Mouse (Mus musculus) liver, adult (tissue): ENCODE results near the gene Rnf150.

Experiments used
- GATA4 ChIP-seq: IDR thresholded peaks from 2 replicates; pipeline ENCODE4 v1.6.1; 2014; ENCODE audit warnings: mild to moderate bottlenecking, low read length; ENCODE audit not compliant: insufficient replicate concordance

The Rnf150 gene

GRCm38 (mm10) chr8:83085581-83085980, 222.4 kb downstream of the Rnf150 start:
- no peak for TF ChIP-seq GATA4

DNA sequence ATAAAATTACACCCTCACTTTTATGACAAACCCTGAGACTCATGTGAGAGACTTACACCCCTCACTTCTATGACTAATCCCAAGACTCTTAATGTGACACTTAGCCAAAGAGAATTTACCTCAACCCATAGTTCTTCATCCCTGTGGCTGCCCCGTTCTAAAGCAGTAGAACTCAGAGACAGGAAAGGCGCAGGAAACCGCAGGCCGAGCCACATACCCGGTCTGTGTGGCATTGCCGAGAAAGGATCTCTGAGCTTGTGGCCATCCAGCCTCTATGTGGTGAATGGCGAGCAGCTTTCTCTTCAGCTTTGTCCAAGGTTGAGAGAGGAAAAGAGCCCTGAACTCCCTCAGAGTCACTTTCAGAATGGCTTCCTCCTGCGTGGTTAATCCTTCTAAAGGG, 223.5 kb downstream of the Rnf150 start:
- TF ChIP-seq GATA4, result no peak

DNA sequence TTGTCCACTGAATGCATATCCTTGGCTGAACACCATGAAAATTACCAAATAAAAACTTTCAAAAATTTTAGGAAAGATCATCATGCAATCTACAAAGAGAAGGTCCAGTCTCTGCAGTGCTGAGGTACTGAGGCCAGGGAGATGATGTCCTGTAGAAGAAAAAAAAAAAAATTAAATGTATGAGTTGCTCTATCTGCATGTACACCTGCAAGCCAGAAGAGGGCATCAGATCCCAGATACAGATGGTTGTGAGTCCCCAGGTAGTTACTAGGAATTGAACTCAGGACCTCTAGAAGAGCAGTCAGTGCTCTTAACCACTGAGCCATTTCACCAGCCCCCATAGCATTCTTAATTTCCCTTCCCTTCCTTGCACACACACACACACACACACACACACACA, 224.4 kb downstream of the Rnf150 start:
- no peak for TF ChIP-seq GATA4

DNA sequence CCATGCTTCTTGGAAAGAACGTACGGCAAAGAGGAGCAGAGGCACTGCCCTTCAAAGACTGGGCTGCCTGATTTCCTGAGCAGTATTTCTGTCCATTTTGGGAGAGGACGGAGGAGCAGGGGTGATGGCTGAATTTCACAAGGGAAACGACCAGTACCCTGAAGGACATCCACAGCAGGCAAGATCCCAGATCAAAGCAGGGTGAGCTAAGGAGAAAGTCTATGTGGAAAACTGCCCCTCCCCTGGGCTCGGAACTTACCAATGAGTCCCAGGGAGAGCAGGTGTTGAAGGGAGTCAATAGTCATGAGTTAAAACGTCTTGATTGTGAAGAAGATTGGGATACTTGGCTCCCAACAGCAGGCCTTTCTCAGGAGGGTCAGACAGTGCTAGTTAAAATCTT, 225.0 kb downstream of the Rnf150 start:
- TF ChIP-seq GATA4, result no peak

GRCm38 (mm10) chr8:83089336-83089986, 226.3 kb downstream of the Rnf150 start:
- TF ChIP-seq GATA4, result no peak

- no peak for TF ChIP-seq GATA4
Measured at GRCm38 (mm10) chr8:83090446-83090845, 227.3 kb downstream of the Rnf150 start.

DNA sequence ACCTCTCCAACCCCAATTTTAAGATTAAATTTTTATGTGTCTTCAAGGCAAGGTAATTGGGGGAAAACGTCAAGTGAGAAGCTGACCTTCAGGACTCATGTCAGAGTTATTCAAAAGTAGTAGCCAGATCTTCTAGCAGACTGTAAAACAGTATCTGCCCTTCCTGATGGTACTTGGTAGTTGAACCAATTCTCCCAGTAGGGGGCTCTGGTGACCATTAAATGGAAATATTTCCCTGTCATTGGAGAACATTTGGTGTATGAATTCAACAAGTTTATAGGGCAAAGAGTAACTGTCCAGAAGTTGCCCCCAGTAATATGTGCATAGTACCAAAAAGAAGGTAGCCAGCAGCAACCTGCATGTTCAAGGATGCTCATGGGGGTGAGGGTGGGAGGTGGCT, 236.9 kb downstream of the Rnf150 start:
- no peak for TF ChIP-seq GATA4

- no peak for TF ChIP-seq GATA4
Measured at GRCm38 (mm10) chr8:83102957-83103510, 239.9 kb downstream of the Rnf150 start.

- TF ChIP-seq GATA4, result no peak
Measured at GRCm38 (mm10) chr8:83103968-83104367, 240.8 kb downstream of the Rnf150 start.

GRCm38 (mm10) chr8:83109756-83110155, 246.6 kb downstream of the Rnf150 start:
- no peak for TF ChIP-seq GATA4

DNA sequence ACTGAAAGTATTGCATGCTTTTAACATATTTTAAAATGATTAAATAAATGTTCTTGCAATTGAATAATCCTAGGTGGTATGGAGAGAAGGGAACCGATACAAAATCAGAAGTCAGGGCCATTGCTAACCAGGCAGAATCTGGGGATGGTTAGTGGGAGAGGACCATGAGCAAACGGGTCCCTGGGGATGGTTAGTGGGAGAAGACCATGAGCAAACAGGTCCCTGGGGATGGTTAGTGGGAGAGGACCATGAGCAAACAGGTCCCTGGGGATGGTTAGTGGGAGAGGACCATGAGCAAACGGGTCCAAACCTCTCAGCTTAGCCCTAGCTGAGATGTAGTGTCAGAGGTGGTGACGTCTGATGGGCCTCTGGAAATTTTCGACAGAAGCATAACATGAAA, 247.0 kb downstream of the Rnf150 start:
- no peak for TF ChIP-seq GATA4

GRCm38 (mm10) chr8:83135086-83135485, 271.9 kb downstream of the Rnf150 start:
- no peak for TF ChIP-seq GATA4

DNA sequence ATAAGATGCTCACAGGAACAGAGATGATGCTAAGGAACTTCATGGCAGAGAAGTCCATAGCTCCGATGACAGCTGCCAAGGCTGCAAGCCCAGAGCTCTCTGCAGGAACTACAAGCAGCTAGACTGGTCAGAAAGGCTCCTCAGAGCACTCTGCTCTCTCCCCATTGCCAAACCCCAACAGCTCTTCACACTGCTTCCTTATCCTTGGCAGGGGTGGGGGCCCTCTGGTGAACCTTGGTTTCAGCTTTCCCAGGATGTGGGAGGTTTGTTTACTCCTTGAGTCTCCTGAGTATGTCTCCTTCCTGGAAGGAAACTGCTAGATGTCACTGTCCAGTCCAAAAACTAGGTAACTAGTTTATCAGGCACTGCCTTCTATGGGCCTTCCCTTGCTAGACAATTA, 276.9 kb downstream of the Rnf150 start:
- no peak for TF ChIP-seq GATA4

DNA sequence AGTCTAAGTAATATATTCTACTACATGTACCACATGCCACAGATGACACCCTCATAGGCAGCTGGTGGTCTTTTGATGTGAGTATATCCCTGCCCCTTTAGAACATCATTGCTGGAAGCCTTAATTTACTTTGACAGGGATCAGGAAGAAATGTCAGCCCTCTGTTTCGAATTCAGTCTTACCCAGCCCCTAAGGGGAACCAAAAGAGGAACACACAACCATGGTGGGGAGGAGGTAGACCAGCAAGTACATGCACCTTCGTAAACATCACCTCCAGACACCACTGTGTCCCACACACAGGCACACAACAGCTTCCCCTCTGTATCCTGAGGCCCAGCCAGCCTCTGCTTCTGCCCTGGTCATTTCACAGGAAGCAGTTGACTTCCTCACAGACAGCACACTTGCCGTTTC, 277.6 kb downstream of the Rnf150 start:
- no peak for TF ChIP-seq GATA4
